Mouse (Mus musculus) lung, adult 18-20 months (tissue): ENCODE results near the gene 1700012A03Rik.

Source experiments
- DNase-seq, 2 experiments: peaks; one replicate each; pipeline ENCODE4 v3.0.0; 2022; ENCODE audit warnings: mixed read lengths in 2 of 2

The 1700012A03Rik gene

DNA sequence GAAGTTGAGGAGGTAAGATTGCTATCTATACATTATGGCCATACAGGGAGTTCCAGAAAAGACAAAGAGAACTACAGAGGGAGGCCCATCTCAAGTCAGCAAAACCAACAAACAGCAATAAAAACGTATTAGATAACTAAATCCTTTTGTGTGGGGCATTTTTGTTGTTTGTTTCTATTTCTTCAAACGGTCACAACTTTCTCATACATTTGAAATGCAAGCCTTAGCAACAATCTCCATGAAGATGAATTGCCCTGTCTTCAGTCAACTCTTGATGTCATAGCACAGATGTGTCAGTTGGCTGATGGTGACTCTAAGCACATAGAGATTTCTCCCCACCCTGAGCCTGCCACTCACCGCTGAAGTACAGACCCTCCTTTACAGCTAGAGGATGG, at the start of gene 1700012A03Rik:
TSS of gene 1700012A03Rik (plus strand) at position 296 of the 395 bp plus-strand sequence.
- no peak for DNase-seq

- DNase-seq: no peak
Observed at GRCm38 (mm10) chr6:32004228-32004627, 45.8 kb upstream of the 1700012A03Rik start.

DNA sequence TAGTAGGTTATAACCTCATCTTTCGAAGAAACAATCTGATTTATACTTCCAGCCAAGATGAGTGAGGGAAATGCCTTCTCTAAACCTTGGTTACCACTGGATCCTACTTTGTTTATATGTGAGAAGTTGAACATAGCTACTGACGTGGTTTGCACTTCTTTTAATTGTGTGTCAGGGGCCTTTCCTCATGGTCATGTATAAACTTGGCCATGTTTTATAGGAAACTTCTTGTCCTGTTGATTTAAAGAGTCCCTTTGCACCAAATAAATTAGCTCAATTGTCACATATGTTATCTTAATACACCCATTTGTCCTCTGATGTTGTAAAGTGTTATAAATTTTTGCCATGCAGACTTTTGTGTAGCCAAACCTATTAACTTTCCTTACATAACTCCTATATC, 44.1 kb upstream of the 1700012A03Rik start:
- DNase-seq: no peak

DNA sequence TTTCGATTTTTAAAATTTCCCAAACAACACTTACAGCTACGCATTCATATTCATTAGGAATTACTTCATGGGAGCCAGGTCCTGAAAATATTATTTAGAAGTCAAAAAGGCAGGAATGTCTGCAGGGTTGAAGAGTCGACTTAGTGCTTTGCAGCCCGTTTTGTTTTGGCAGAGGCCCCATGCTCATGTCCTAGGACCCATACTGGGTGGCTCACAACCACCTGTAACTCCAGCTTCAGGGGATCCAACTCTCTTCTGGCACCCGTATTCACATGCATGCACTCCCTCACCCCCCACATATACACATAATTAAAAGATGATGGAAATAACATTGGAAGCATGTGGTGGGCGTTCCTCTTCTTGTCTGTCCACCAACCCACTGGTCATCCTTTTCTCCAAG, 43.7 kb upstream of the 1700012A03Rik start:
- no peak for DNase-seq

GRCm38 (mm10) chr6:32007336-32007735, 42.7 kb upstream of the 1700012A03Rik start:
- DNase-seq: no peak

- DNase-seq: no peak
Observed at GRCm38 (mm10) chr6:32016841-32017240, 33.2 kb upstream of the 1700012A03Rik start.

DNA sequence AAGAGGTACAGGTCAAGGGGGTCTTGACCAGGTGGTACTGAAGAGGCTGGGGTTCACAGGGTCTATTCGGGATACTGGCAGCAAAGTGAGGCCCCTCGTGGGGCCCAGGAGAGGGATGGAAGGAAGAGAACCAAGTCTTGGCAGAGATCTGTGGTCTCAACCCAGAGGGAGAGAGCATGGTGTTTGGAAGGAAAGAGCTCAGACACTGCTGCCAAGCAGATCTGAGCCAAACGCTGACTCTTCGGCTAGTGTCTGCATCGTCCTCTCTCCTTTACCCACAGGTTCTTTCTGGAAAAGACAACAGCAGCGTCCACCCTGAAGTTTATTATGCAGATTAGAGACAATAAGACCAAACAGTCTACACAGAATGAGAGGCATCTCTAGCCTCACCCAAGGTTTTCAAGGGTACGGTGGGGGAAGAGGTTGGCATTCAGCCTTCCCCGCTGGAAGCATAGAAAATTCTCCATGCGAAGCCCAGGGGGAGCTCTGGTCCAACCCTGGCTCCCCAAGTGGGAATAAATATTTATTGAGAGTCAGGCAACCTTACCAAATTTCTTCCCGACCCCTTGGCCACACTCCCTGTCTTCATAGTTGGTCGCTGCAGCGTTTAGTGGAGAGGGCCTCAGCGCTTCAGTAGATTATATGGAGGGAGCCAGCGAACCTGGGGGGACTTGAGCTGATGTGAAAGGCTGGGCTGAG, 32.5 kb upstream of the 1700012A03Rik start:
- DNase-seq: peak in 1 of 2 experiments; percentile 6

- peak in 1 of 2 experiments; percentile 1 for DNase-seq
Observed at GRCm38 (mm10) chr6:32018105-32018446, 32.0 kb upstream of the 1700012A03Rik start.

- no peak for DNase-seq
Observed at GRCm38 (mm10) chr6:32021853-32022536, 28.1 kb upstream of the 1700012A03Rik start.

DNA sequence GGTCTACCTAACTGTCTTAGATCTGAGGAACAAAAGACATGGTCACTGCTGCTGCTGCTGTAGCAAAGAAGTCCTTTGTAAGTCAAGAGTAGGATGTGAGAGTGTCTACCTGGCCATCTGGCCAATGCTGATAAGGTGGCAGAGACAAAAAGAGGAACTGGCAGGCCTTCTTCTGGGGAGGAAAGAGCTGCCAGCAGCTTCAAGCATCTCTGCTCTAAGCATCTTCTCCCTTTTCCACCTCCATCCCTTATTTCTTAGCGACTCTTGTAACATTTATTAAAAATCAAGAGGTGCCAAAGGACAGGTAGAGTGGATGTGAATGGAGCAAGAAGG, 27.5 kb upstream of the 1700012A03Rik start:
- DNase-seq: no peak

- no peak for DNase-seq
Observed at GRCm38 (mm10) chr6:32028228-32029009, 21.6 kb upstream of the 1700012A03Rik start.

- DNase-seq: no peak
Observed at GRCm38 (mm10) chr6:32034226-32034625, 15.8 kb upstream of the 1700012A03Rik start.

DNA sequence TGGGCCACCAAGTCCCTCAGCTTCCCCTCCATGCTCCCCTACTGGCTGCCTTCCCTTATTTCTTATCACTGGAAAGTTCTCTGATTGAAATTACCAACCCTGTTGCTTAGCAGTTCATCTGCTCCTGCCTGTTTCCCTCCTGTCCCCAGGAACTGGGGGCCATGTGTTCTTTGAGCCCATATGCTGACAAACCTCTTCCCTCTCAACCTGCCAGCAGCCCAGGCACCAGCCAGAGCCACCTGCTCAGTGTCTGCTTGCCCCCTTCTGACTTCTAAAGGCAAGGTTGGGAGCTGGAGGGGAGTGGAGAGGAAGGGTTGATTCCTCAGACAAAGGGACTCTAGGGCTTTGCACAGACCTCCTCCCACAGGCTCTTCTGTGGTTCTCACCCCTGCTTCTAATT, 4.7 kb upstream of the 1700012A03Rik start:
- no peak for DNase-seq

- DNase-seq: no peak
Observed at GRCm38 (mm10) chr6:32049256-32049950, 643 bp upstream of the 1700012A03Rik start.

- no peak for DNase-seq
Observed at GRCm38 (mm10) chr6:32052135-32052915, 2.3 kb downstream of the 1700012A03Rik start.

DNA sequence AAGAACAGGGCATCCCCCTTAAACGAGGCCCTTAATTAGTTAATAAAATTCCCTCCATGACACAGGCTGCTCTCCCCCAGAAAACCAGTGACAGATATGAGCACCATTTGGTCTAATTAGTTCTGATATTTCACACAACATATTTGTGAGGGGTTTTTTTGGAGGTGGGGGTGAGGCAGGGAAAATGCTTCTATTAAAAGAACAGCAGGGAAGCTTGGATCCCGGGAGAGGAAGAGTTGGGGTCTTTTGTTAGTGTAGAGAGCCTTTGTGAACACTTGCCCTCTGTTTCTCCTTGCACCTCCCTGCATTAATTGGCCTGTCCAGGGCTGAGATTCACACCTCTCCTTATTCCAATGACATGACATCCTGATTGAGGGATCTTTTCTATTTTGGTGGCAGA, 6.5 kb downstream of the 1700012A03Rik start:
- no peak for DNase-seq

DNA sequence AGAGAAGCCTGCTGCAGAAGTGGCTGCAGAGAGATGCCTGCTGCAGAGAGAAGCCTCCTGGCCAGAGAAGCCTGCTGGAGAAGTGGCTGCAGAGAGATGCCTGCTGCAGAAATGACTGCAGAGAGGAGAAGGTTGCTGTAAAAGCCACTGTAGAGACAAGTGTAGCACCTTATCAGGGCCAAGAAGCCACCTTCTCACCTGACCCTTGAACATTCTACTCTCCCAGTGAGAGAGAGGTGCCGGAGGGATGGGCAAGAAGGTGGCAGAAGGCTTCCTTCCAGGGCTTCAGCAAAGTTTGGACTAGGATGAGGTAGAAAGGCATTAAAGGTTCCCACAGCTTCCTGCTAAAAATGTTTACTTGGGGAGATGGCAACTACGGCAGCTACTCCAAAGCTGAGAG, 8.5 kb downstream of the 1700012A03Rik start:
- DNase-seq: no peak

DNA sequence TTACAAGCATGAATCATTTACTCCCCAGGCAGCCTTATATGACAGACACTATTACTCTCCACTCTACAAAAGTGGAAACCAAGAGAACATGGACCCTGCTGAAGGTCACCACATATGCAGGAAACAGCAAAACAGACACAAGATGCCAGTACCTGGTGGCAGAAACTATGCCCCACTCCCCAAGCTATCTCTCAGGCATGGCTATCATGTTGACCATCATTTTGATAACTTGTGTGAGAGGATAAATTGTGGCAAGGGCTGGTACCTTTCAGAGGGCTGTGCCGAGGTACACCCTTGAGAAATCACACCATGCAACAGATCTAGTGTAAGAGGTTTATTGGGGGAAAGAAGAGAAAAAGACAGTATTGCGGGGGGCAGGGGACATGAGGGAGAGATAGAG, 10.6 kb downstream of the 1700012A03Rik start:
- no peak for DNase-seq

DNA sequence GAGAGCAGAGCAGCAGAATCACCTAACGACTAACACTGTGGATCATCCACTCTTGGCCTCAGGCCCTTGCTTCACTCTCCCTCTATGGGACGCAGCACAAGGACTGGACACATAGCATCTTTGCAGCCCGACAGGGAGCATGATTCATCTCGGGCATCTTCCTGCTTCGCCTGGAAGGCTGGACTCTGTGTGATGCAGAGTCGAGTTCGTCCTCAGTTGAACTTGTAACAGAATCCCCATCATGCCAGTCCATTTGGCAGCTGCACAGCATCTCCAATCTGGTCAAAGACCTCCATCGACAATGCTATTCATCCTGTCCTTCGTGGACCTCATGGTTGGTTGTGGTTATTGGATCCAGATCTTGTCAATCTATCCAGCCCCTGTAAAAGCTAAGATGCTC, 11.2 kb downstream of the 1700012A03Rik start:
- no peak for DNase-seq

- no peak for DNase-seq
Observed at GRCm38 (mm10) chr6:32065789-32066510, 15.9 kb downstream of the 1700012A03Rik start.

GRCm38 (mm10) chr6:32072161-32072560, 22.1 kb downstream of the 1700012A03Rik start:
- no peak for DNase-seq

DNA sequence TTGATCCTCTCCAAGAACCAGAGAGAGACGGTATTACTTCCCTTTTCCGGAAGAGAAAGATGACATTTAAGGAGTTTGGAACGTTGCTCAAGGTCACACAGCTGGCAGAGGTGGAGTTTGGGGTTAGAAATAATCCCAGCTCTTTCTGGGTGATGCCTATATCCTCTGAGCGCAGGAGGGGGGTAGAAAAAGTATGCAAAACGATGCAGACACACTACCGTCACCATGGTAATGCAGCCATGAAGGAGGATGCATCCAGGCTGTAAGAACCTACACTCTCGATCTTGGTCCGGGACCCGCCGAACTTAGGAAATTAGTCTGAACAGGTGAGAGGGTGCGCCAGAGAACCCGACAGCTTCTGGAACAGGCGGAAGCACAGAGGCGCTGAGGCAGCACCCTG, 43.3 kb downstream of the 1700012A03Rik start:
- DNase-seq: no peak
